Mouse (Mus musculus) limb, embryonic 15.5 days (tissue): ENCODE measurements around the gene Gm42372. TPM values are rescaled to one million over a fixed set of nuclear protein-coding genes. Genes with fewer than 3 reads are reported as not detected.

Experiments
- ATAC-seq: fragments of 200-750 bp; cut with Nextera tagmentation; 2 replicates; pipeline ENCODE4 v1.8.0; 2017; ENCODE audit warnings: low read depth, moderate TSS enrichment; ENCODE audit not compliant: insufficient number of reproducible peaks, low FRiP score, low TSS enrichment
- H3K27ac ChIP-seq: fragments of 300-500 bp; sonication (generic); 2 replicates; pipeline ENCODE4 v1.5.1; 2015; ENCODE audit warnings: moderate library complexity, mild to moderate bottlenecking, inconsistent platforms
- H3K27me3 ChIP-seq: fragments of 300-500 bp; sonication (generic); 2 replicates; pipeline ENCODE4 v1.6.1; 2015; ENCODE audit warnings: inconsistent platforms
- H3K36me3 ChIP-seq: fragments of 300-500 bp; sonication (generic); 2 replicates; pipeline ENCODE4 v1.6.1; 2015; ENCODE audit warnings: inconsistent platforms
- H3K4me1 ChIP-seq: fragments of 300-500 bp; sonication (generic); 2 replicates; pipeline ENCODE4 v1.6.1; 2015; ENCODE audit warnings: inconsistent platforms
- H3K4me2 ChIP-seq: fragments of 300-500 bp; sonication (generic); 2 replicates; pipeline ENCODE4 v1.6.1; 2015; ENCODE audit warnings: mild to moderate bottlenecking, inconsistent platforms
- H3K4me3 ChIP-seq: fragments of 300-500 bp; sonication (generic); 2 replicates; pipeline ENCODE4 v1.5.1; 2015; ENCODE audit warnings: mild to moderate bottlenecking, inconsistent platforms
- H3K9ac ChIP-seq: fragments of 300-500 bp; sonication (generic); 2 replicates; pipeline ENCODE4 v1.6.1; 2015; ENCODE audit warnings: inconsistent platforms
- H3K9me3 ChIP-seq: fragments of 300-500 bp; sonication (generic); 2 replicates; pipeline ENCODE4 v1.6.1; 2016; ENCODE audit warnings: inconsistent platforms
- WGBS: fragments of 180-500 bp; shearing (Covaris S2); methylation state at CpG from one replicate; pipeline ENCODE4 v1.1.7; 2015; 5-methylcytosine and 5-hydroxymethylcytosine counted together
- polyA plus RNA-seq: library from polyadenylated mRNA; unstranded; fragments of >200 nt; fragmentation: Nextera tagmentation; extraction: Ambion mirVana; gene quantifications from 2 replicates; pipeline ENCODE4 v1.2.1, GENCODE M21; 2015

Gene Gm42372
- polyA plus RNA-seq, 1 experiment from 2014 or later = 0.14 TPM

DNA sequence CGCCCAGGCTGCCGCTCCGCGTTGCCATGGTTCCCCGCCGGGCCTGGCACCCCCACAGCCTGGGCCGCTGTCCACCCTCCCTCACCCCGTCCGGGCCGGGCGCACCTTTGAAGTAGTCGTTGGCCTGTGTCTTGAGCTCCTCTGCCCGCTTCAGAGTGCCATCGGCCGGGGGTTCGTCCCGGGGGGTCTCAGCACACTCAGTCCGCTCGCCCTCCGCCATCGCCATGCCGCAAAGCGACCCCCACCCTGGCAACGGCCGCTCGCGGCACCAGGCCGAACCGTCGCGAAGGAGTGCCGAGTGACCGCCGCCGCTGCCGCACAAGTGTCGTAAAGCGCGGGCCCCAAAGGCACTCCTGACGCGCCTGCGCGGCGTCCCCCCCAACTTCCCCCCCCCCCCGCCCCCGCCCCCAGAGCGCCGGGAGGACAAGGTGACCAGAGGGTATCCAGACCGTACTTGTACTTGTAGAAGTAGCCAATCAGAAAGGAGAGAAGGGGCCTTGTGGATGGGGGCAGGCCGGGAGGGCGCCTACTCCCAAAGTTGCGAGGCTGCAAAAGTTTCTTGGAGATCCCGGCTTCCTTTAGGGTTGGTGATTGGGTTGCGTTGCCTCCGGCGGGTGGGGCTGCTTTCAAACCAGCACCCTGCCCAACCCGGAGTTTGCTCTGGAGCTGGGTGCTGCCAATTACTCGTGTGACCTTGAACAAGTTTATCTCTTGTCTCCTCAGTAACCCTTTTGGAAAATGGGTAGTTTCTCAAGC is 44.9 kb downstream of the Gm42372 start, which contains the start of gene Ppp5c:
Gene Ppp5c (minus strand): TSS at position 337 of the 756 bp plus-strand sequence.
- Histone ChIP-seq H3K9ac (peak within 1 kb of the TSS; percentile 78), H3K9me3 (no peaks in the 10 kb centered on the region), H3K4me2 (peak within 1 kb of the TSS; percentile 66), H3K27me3 (no peaks in the 10 kb centered on the region), H3K4me1 (peaks cover 39% of the 10 kb centered on the region), H3K36me3 (peaks cover 41% of the 10 kb centered on the region), H3K27ac (peak within 1 kb of the TSS; percentile 85), H3K4me3 (peak within 1 kb of the TSS; percentile 80)
- WGBS = under 1% methylated on average over 53 of the region's 58 CpGs
- ATAC-seq = peak; percentile 73

DNA sequence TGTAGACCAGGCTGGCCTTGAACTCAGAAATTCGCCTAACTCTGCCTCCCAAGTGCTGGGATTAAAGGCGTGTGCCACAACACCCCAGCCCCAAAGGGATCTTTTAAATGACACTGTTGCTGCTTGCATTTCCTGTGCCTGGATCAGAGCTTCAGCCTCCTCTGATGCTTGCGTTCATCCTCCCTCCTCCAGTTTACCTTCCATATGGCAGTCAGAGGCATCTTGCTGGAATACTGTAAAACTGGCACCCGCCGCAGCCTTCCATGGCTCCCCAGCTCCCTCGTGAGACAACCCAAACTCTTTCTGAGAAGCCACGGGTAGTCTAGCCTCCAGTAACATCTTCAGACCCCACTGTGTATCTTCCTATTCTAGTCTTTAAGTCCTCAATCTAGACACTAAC is 46.0 kb downstream of the Gm42372 start:
- Histone ChIP-seq H3K27ac (peak overlapping the region; percentile 47; the same call in 1 of the 2 replicates), H3K9me3 (no peaks in the 10 kb centered on the region), H3K4me3 (no peak overlapping the region), H3K36me3 (peaks cover 41% of the 10 kb centered on the region), H3K27me3 (no peaks in the 10 kb centered on the region), H3K4me2 (no peak overlapping the region), H3K9ac (no peak overlapping the region), H3K4me1 (peaks cover 32% of the 10 kb centered on the region)
- WGBS = 73% methylated on average over 7 of the region's 7 CpGs
- no peak for ATAC-seq

- peaks cover 19% of the 10 kb centered on the region for H3K4me1 ChIP-seq
- H3K9ac ChIP-seq = no peak overlapping the region
- H3K36me3 ChIP-seq = peaks cover 47% of the 10 kb centered on the region
- no peaks in the 10 kb centered on the region for H3K9me3 ChIP-seq
- ATAC-seq = no peak
- H3K27me3 ChIP-seq = no peaks in the 10 kb centered on the region
- no peak overlapping the region for H3K27ac ChIP-seq
- 79% methylated on average over 7 of the region's 7 CpGs for WGBS
- no peak overlapping the region for H3K4me3 ChIP-seq
- H3K4me2 ChIP-seq = no peak overlapping the region
These were observed 47.4 kb downstream of the Gm42372 start for GRCm38 (mm10) chr7:17030239-17030638.

Other genes with a start within 250 kb of the Gm42372 start
- 253 and 283 TPM in 2 replicates for gene Ap2s1, start 244.7 kb upstream of the Gm42372 start, polyA plus RNA-seq
- gene Slc1a5, start 201.7 kb upstream of the Gm42372 start, polyA plus RNA-seq = 32.5 and 39.5 TPM in 2 replicates
- gene Strn4, start 167.2 kb upstream of the Gm42372 start, polyA plus RNA-seq = 85.8 and 96.1 TPM in 2 replicates
- 25.8 and 27.1 TPM in 2 replicates for gene Fkrp, start 166.4 kb upstream of the Gm42372 start, polyA plus RNA-seq
- gene Prkd2, start 140.2 kb upstream of the Gm42372 start, polyA plus RNA-seq = 20.5 and 21.9 TPM in 2 replicates
- gene Dact3, start 107.8 kb upstream of the Gm42372 start, polyA plus RNA-seq = 4.0 TPM in 2 replicates
- gene Gng8, start 91.3 kb upstream of the Gm42372 start, polyA plus RNA-seq = 11.8 and 15.0 TPM in 2 replicates
- gene Ptgir, start 76.6 kb upstream of the Gm42372 start, polyA plus RNA-seq = 4.0 and 5.1 TPM in 2 replicates
- 85.8 and 99.4 TPM in 2 replicates for gene Calm3, start 59.0 kb upstream of the Gm42372 start, polyA plus RNA-seq
- gene Pnmal2, start 38.4 kb upstream of the Gm42372 start, polyA plus RNA-seq = 20.2 and 31.1 TPM in 2 replicates
- 0.33 and 0.50 TPM in 2 replicates for gene Pnmal1, start 23.4 kb upstream of the Gm42372 start, polyA plus RNA-seq
- gene Ccdc8, start 9.6 kb downstream of the Gm42372 start, polyA plus RNA-seq = 19.1 and 40.8 TPM in 2 replicates
- 101 and 115 TPM in 2 replicates for gene Ppp5c, start 44.8 kb downstream of the Gm42372 start, polyA plus RNA-seq
- 29.0 and 33.4 TPM in 2 replicates for gene Hif3a, start 79.3 kb downstream of the Gm42372 start, polyA plus RNA-seq
- gene Psg16, start 91.0 kb downstream of the Gm42372 start, polyA plus RNA-seq = 0.17 and 0.20 TPM in 2 replicates
- not detected in 2 replicates for gene Ceacam3, start 167.2 kb downstream of the Gm42372 start, polyA plus RNA-seq
- gene Psg29, start 220.4 kb downstream of the Gm42372 start, polyA plus RNA-seq = not detected in 2 replicates